16 mouse cellular contexts compared by ENCODE assay signal in genomic region chrX:110275830-110276229, GRCm38 (mm10).
"Had no signal": no experiment of that assay in that cellular context is flagged by ENCODE, and none has a peak within 500 bp of the region (broad histone marks: within the 10 kb centered on the region; RNA-seq: fewer than 3 reads in every experiment).

No protein-coding gene starts in this region.

- H3K9ac ChIP-seq: neural tube, embryonic 13.5 days; neural tube, embryonic 15.5 days; stomach, embryonic 15.5 days had no signal

- H3K27me3 ChIP-seq: neural tube, embryonic 13.5 days; neural tube, embryonic 15.5 days; stomach, embryonic 15.5 days had no signal

- H3K4me3 ChIP-seq: neural tube, embryonic 13.5 days; neural tube, embryonic 15.5 days; stomach, embryonic 15.5 days had no signal

- H3K9me3 ChIP-seq: neural tube, embryonic 13.5 days; neural tube, embryonic 15.5 days; stomach, embryonic 15.5 days had no signal

- H3K27ac ChIP-seq: neural tube, embryonic 13.5 days; neural tube, embryonic 15.5 days; stomach, embryonic 15.5 days; stomach, postnatal 0 days had no signal

- DNase-seq: retina, postnatal 1 day; right cerebral cortex, adult 18-20 months; right cerebral cortex, postnatal 14 days; right cerebral cortex, postnatal 25 days; right cerebral cortex, postnatal 4 days; spleen, adult 18-20 months; thymus, adult 18-20 months; thymus, adult 2 months; thymus, postnatal 14 days; thymus, postnatal 25 days; thymus, postnatal 36 days; thymus, postnatal 4 days had no signal

- H3K4me1 ChIP-seq: neural tube, embryonic 13.5 days; neural tube, embryonic 15.5 days; stomach, embryonic 15.5 days had no signal

- H3K36me3 ChIP-seq: neural tube, embryonic 13.5 days; neural tube, embryonic 15.5 days; stomach, embryonic 15.5 days had no signal
